Mouse (Mus musculus) heart, adult 2 months (tissue): Measurements from ENCODE around the gene Spindoc. TPM values are rescaled to one million over a fixed set of nuclear protein-coding genes. Genes with fewer than 3 reads are reported as not detected.
"Not testable (repeated sequence)": the region's sequence is repeated elsewhere in the genome, so short reads cannot be mapped to it uniquely, and the experiment has no call there.

Experiments
- DNase-seq, 2 experiments: peaks; one replicate each; pipeline ENCODE4 v3.0.0; 2021
- H3K27ac ChIP-seq: fragments of 200-600 bp; 2 replicates; pipeline ENCODE4 v1.8.1; 2022
- H3K27me3 ChIP-seq: fragments of 200-500 bp; 2 replicates; pipeline ENCODE4 v1.6.1; 2012; ENCODE audit warnings: mild to moderate bottlenecking, low read length, inconsistent platforms, mixed read lengths; ENCODE audit not compliant: control insufficient read depth, insufficient read depth
- H3K36me3 ChIP-seq: fragments of 200-500 bp; 2 replicates; pipeline ENCODE4 v1.6.1; 2012; ENCODE audit warnings: low read length, inconsistent platforms; ENCODE audit not compliant: control insufficient read depth, insufficient read depth
- H3K4me1 ChIP-seq: fragments of 200-500 bp; 2 replicates; pipeline ENCODE4 v1.6.1; 2011; ENCODE audit warnings: low read length; ENCODE audit not compliant: control insufficient read depth, insufficient read depth
- H3K4me3 ChIP-seq: fragments of 200-600 bp; 2 replicates; pipeline ENCODE4 v1.8.1; 2022
- H3K79me2 ChIP-seq: fragments of 200-500 bp; replicated peaks from 2 replicates; pipeline ENCODE4 v1.6.1; 2012; ENCODE audit warnings: mild to moderate bottlenecking, inconsistent platforms, low read length, moderate library complexity, mixed read lengths; ENCODE audit not compliant: control insufficient read depth, insufficient read depth
- H3K9ac ChIP-seq: fragments of 200-500 bp; 2 replicates; pipeline ENCODE4 v1.6.1; 2012; ENCODE audit warnings: low read depth, mild to moderate bottlenecking, control low read depth, inconsistent platforms, low read length, mixed read lengths
- CTCF ChIP-seq: fragments of 200-600 bp; IDR thresholded peaks from 2 replicates; pipeline ENCODE4 v1.8.1; 2022; ENCODE audit warnings: antibody characterized with exemption, mild to moderate bottlenecking, moderate library complexity
- EP300 ChIP-seq: fragments of 200-500 bp; IDR thresholded peaks from 2 replicates; pipeline ENCODE4 v1.6.1; 2011; ENCODE audit warnings: low read depth, low read length, control low read depth; ENCODE audit not compliant: insufficient read depth
- POLR2A ChIP-seq: fragments of 200-500 bp; IDR thresholded peaks from 2 replicates; pipeline ENCODE4 v1.6.1; 2011; ENCODE audit warnings: mild to moderate bottlenecking, low read depth, low read length, control low read depth; ENCODE audit not compliant: insufficient read depth
- WGBS: fragments of 180-500 bp; shearing (Covaris S2); methylation state at CpG from one replicate; pipeline ENCODE4 v1.1.7; 2018; 5-methylcytosine and 5-hydroxymethylcytosine counted together
- intact Hi-C: fragments of 180-260 bp; cut with DNase I; formaldehyde crosslinking; loops from one replicate; pipeline ENCODE4 v1.15.1; 2025
- polyA plus RNA-seq: library from polyadenylated mRNA; depleted of rRNA; stranded (reverse); fragments of >200 nt; gene quantifications from 2 replicates; pipeline ENCODE4 v1.2.3, GENCODE M21; 2012
- total RNA-seq, 2 experiments: library from RNA; stranded (reverse); gene quantifications; 2 replicates each; pipeline ENCODE4 v1.2.3; 2021

Gene Spindoc
- total and polyA plus RNA-seq, 3 experiments, result 11.6 to 14.0 (median 12.4) TPM

GRCm38 (mm10) chr19:7382248-7382902 is 419 bp downstream of the Spindoc start:
- peak; percentile 67 to 79 for DNase-seq
- H3K79me2 ChIP-seq, result peaks cover 4% of the 10 kb centered on the region; the same call in 1 of the 2 replicates
- under 1% methylated on average over 59 of the region's 60 CpGs for WGBS
- TF ChIP-seq CTCF (peak; percentile 19; the same call in 1 of the 2 replicates), EP300 (no peak), POLR2A (no peak)
- H3K4me1 ChIP-seq, result peaks cover 3% of the 10 kb centered on the region; the same call in 1 of the 2 replicates
- peak overlapping the region; percentile 99 for H3K4me3 ChIP-seq
- peak overlapping the region; percentile 93 for H3K9ac ChIP-seq
- intact Hi-C loops, result loop anchor here (2.0 kb wide), 1 partner anchor 40 kb away; no protein-coding TSS in a partner anchor
- H3K36me3 ChIP-seq, result no peaks in the 10 kb centered on the region; the same call in 1 of the 2 replicates
- H3K27ac ChIP-seq, result peak overlapping the region; percentile 96
- no peaks in the 10 kb centered on the region for H3K27me3 ChIP-seq

GRCm38 (mm10) chr19:7381906-7382247 is 917 bp downstream of the Spindoc start:
- intact Hi-C loops, result loop anchor here (2.0 kb wide), 1 partner anchor 39 kb away; no protein-coding TSS in a partner anchor
- Histone ChIP-seq H3K27ac (peak overlapping the region; percentile 96), H3K36me3 (no peaks in the 10 kb centered on the region; the same call in 1 of the 2 replicates), H3K4me1 (peaks cover 3% of the 10 kb centered on the region; the same call in 1 of the 2 replicates), H3K27me3 (no peaks in the 10 kb centered on the region), H3K9ac (peak overlapping the region; percentile 93), H3K79me2 (peaks cover 4% of the 10 kb centered on the region; the same call in 1 of the 2 replicates), H3K4me3 (peak overlapping the region; percentile 99)
- DNase-seq, result no peak
- 9% methylated on average over 8 of the region's 8 CpGs for WGBS
- TF ChIP-seq CTCF, result no peak
- TF ChIP-seq EP300, result no peak
- TF ChIP-seq POLR2A, result no peak

- Histone ChIP-seq H3K27ac (no peak overlapping the region), H3K4me1 (0 out of 2 replicates have a peak, but pooled peaks cover 1% of the 10 kb centered on the region), H3K27me3 (no peaks in the 10 kb centered on the region), H3K9ac (no peak overlapping the region), H3K36me3 (no peaks in the 10 kb centered on the region; the same call in 1 of the 2 replicates), H3K79me2 (peaks cover 4% of the 10 kb centered on the region; the same call in 1 of the 2 replicates), H3K4me3 (no peak overlapping the region)
- WGBS, result 63% methylated on average over 2 of the region's 2 CpGs
- no peak for DNase-seq
- TF ChIP-seq CTCF (no peak), EP300 (no peak), POLR2A (no peak)
- intact Hi-C loops, result no loop called here
These were observed 5.2 kb downstream of the Spindoc start for GRCm38 (mm10) chr19:7377639-7378038.

GRCm38 (mm10) chr19:7374491-7374890 is 8.3 kb downstream of the Spindoc start:
- Histone ChIP-seq H3K4me1 (no peaks in the 10 kb centered on the region), H3K79me2 (no peaks in the 10 kb centered on the region; the same call in 1 of the 2 replicates), H3K9ac (no peak overlapping the region), H3K36me3 (no peaks in the 10 kb centered on the region), H3K27ac (no peak overlapping the region), H3K27me3 (no peaks in the 10 kb centered on the region), H3K4me3 (no peak overlapping the region)
- no peak for DNase-seq
- intact Hi-C loops, result no loop called here
- TF ChIP-seq EP300 (no peak), POLR2A (no peak), CTCF (no peak)
- WGBS, result 95% methylated on average over 8 of the region's 8 CpGs

- H3K4me3 ChIP-seq, H3K4me1 ChIP-seq, H3K9ac ChIP-seq, H3K27ac ChIP-seq, H3K36me3 ChIP-seq, H3K79me2 ChIP-seq, H3K27me3 ChIP-seq, DNase-seq, intact Hi-C loops: not testable (repeated sequence)
- WGBS, result 78% methylated on average over 4 of the region's 4 CpGs
These were observed 13.3 kb downstream of the Spindoc start for GRCm38 (mm10) chr19:7369469-7369868.

GRCm38 (mm10) chr19:7353636-7354035 is 29.2 kb downstream of the Spindoc start:
- WGBS, result 51% methylated on average over 6 of the region's 6 CpGs
- no peaks in the 10 kb centered on the region for H3K27me3 ChIP-seq
- H3K4me1 ChIP-seq, result no peaks in the 10 kb centered on the region
- H3K36me3 ChIP-seq, result no peaks in the 10 kb centered on the region
- no peak overlapping the region for H3K9ac ChIP-seq
- no peak overlapping the region for H3K27ac ChIP-seq
- DNase-seq, result no peak
- intact Hi-C loops, result no loop called here
- no peaks in the 10 kb centered on the region for H3K79me2 ChIP-seq
- H3K4me3 ChIP-seq, result no peak overlapping the region
- TF ChIP-seq POLR2A (no peak), EP300 (no peak), CTCF (no peak)
